Mouse (Mus musculus): ENCODE measurements at regions not wholly inside any gene's neighbourhood (a gene's known extent, or its start where the extent isn't known, plus 50 kb on each side); places are given as distances from the start of the nearest gene placed in this dataset.

- DNase-seq (ENCODE audit: low read depth, low spot score): no peak
These were observed 53.9 kb upstream of the Ptch1 start for GRCm38 (mm10) chr13:63627184-63627893.

DNA sequence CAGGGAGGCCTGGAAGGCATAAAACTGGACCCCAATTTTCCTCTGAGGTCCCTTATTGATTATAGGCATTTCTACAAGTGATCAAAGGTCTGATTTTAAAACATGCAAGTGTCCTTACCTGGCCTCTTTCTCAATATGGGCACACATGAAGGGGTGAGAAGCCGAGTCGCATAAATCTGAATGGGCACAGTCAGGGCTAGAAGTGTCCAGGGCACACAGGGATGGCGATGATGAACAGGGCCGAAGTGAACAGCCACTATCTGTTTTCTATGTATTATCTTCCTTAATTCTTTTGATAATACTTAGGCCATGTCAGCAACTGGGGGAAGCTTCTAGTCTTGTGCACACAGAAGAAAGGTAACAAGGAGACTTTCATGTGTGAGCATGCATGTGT lies 54.5 kb upstream of the Ptch1 start:
- DNase-seq (ENCODE audit: low read depth, low spot score): no peak

- DNase-seq (ENCODE audit: low read depth, low spot score): no peak
These were observed 58.5 kb upstream of the Ptch1 start for GRCm38 (mm10) chr13:63631771-63632347.

- DNase-seq (ENCODE audit: low read depth, low spot score): peak; percentile 8
These were observed 60.9 kb upstream of the Ptch1 start for GRCm38 (mm10) chr13:63634294-63634693.

DNA sequence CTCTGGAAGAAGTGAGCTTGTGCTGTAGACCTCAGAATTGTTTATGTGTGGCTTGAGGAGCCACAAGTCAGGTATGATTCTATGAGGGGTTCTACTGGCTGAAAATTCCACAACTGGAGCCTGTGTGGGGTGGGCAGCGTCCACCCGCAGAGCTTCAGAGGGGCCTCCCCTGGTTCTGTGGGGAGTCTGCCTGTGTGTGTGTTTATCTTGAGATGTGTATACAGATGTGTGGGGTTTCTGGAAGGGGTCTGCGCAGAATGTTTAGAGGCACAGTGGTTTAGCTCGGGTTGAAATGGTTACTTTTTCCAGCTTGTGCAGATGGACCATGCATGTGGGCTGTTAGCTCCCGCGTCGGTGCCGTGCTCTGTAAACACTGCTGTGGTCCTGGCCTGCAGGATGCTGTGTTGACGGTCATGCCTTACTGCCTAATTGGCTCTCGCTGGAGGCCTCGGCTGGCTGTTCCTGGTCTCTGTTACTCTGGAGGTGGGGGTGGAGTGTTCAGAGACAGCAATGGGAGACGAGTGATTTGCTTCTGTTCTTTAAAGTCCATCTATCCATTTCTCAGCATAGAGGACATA lies 68.3 kb upstream of the Ptch1 start:
- DNase-seq (ENCODE audit: low read depth, low spot score): no peak

DNA sequence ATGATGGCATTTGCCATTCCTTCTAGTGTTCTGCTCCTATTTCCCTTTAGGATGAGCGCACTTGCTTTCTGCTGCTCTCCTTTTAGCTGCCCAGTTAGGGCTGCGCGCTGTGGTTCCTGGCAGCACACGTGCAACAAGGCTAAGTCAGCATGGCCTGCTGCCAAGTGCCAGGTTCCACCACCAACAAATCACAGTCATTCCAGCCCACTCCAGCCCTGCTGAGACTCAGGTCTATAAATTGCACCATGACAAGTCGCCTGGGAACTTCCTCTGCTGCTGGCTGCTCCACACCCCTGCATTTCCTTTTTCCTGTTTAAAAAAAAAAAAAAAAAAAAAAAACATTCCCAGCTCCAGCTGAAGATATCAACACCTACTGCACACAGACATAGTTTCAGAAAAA lies 69.2 kb upstream of the Ptch1 start:
- no peak for DNase-seq (ENCODE audit: low read depth, low spot score)

- no peak for DNase-seq (ENCODE audit: low read depth, low spot score)
These were observed 70.0 kb upstream of the Ptch1 start for GRCm38 (mm10) chr13:63643394-63643793.

DNA sequence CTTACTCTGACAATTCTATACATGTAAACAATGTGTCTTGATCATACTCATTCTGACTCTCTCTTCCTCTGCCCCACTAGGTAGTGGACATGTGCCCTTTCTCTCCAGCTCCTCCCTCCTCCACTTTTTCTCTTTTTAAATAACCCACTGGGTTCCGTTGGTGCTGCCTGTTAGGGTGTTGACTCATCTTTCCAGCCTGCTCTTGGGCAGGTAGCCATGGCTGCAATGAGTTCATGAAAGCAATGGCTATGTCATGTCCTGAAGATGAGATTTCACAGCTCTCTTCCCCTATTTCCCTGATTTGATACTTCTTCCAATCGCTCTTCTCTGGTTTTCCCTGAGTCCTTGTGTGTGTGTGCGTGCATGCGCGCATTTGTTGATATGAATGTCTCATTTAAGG lies 70.9 kb upstream of the Ptch1 start:
- no peak for DNase-seq (ENCODE audit: low read depth, low spot score)

DNA sequence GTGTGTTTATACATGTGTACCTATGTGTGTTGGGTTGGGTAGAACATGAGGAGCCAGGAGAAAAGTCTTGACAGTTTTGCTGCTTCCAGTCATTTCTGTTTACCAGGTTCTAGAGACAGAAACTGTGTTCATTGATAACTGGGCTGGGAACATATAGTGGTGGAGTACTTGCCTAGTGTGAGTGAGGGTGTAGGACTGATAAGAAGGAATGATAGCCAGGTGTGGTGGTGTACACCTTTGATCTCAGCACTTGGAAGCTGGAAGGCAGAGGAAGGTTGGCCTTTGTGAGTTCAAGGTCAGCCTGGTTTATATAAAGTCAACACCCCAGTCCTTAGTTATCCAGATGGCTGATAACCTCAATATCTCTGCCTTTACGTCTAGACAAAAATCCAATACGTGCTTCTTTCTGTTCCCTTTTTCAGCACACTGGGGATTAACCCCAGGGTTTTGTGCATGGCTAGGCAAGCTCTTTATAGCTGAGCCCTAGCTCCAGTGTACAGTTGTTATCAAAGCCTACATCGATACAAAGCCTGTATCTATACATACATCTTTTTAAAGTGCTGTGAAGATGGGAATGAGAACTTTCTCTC lies 75.8 kb upstream of the Ptch1 start:
- no peak for DNase-seq (ENCODE audit: low read depth, low spot score)

GRCm38 (mm10) chr13:63654514-63654913 lies 81.1 kb upstream of the Ptch1 start:
- DNase-seq (ENCODE audit: low read depth, low spot score): no peak

DNA sequence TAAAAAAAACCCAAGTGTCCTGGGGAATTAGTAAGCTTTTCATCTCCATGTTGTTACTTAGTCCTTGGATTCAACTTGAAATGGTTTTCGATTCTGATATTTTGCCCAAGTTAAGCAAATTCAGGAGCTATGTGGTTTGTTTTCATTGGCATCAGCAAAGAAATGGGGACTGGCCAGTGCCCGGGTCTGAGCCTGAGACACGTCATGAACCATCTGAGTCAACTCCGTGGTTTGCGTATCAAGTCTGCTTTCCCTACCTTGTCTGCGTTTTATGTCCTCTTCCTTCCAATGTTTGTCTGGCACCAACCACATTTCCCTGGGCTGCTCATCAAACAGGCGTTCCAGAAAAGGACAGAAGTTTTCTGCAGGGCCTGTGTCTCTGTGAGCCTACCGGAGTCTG lies 83.7 kb upstream of the Ptch1 start:
- no peak for DNase-seq (ENCODE audit: low read depth, low spot score)

GRCm38 (mm10) chr13:63659412-63659811 lies 86.0 kb upstream of the Ptch1 start:
- DNase-seq (ENCODE audit: low read depth, low spot score): no peak

DNA sequence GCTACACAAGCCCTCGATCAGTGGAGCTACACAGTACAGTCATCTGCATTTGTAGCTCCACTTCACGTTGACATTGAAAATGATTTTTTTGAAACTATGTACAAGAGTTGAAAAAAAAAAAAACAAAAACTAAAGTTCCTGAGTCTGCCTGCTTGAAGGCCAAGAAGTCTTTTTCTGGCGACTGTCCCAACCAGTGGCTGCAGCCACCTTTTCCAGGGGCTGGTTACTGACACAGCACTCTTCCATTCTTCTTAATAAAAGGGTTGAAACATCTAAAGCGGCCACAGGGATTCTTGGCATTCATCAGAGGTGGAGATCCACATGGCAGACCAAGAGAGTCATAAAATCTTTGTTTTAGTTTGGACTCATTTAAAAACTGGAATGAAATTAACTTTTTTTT lies 87.0 kb upstream of the Ptch1 start:
- DNase-seq (ENCODE audit: low read depth, low spot score): no peak

DNA sequence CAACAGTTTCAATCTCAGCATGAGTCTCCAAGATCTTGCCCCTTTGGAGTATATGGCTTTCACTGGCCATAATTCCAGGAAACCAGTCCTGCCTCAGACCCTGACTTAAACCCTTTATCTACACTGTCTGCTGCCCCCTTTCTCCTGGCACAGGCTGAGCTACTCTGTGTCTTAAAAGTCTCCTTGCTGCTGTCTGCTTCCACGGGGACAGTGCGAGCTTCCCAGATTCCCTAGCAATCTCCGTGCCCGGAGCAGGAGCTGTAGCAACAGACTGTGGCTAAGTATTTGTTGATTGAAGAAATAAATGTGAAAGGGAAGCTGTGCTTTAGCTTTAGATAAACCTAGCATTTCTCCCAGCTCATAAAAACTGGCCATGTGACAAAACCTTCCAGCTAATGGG lies 95.2 kb upstream of the Ptch1 start:
- no peak for DNase-seq (ENCODE audit: low read depth, low spot score)

- no peak for DNase-seq (ENCODE audit: low read depth, low spot score)
These were observed 95.6 kb upstream of the Ptch1 start for GRCm38 (mm10) chr13:63669031-63669430.

DNA sequence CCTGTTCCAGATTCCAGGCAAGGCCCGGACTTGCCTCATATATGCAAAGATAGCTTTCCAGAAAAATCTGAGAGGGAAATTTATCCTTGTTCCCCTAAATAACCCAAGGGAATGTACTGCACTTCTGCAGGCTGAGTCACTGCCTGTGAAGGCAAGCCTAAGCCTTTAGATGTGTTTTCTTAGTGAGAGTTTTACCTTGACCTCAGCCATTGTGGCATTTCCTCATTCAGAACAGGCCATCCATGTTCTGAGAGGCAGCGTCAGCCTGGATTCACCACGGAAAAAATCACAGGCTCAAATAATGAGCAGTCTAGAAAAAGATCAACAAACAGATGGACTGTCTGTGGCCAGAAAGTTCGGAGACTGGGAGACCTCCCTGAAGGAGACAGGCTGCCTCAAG lies 99.0 kb upstream of the Ptch1 start:
- DNase-seq (ENCODE audit: low read depth, low spot score): no peak

DNA sequence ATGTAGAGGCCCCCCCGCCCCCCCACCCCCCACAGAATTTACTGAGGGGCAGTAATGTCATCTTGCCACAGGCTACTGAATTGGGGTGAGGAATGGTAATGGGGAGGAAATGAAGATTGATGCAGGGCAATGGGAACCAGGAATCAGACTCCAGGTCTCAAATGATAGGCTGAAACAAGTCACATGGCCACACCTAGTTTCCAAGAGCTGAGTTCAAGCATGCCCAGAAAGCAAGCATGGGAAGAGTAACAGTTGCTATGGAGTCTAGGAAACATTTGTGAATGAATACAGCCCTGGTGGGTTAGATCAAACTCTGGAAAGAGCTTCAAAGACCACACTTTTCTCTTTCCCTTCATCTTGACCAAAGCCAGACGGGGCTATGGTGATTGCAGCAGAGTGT lies 104.3 kb upstream of the Ptch1 start:
- DNase-seq (ENCODE audit: low read depth, low spot score): no peak

GRCm38 (mm10) chr13:63678265-63679260 lies 105.2 kb upstream of the Ptch1 start:
- DNase-seq (ENCODE audit: low read depth, low spot score): no peak

- no peak for DNase-seq (ENCODE audit: low read depth, low spot score)
These were observed 108.9 kb upstream of the Ptch1 start for GRCm38 (mm10) chr13:63682341-63682740.

- no peak for DNase-seq (ENCODE audit: low read depth, low spot score)
These were observed 118.6 kb upstream of the Ptch1 start for GRCm38 (mm10) chr13:63691974-63692373.

DNA sequence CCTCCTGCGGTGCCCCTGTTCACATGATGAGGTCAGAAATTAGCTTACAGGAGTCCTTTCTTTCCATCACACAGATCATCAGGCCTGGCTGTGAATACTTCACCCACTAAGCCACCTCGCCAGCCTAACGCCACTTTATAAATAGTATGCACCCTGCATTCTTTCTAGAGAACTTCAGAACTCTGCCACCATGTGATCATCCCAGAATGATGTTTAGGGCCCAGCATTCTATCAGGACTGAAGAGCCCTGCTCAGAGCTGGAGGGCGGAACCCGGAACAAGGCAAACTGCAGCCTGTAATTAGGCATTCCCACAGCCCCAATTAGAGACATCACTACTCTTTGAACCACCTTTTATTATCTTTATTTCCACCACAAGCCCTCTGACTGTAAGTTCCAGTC lies 120.2 kb upstream of the Ptch1 start:
- DNase-seq (ENCODE audit: low read depth, low spot score): no peak

GRCm38 (mm10) chr13:63696399-63696798 lies 118.6 kb upstream of the Ercc6l2 start:
- peak; percentile 49 for DNase-seq (ENCODE audit: low read depth, low spot score)
